Mouse (Mus musculus): ENCODE measurements around the gene Il22ra2. TPM values are rescaled to one million over a fixed set of nuclear protein-coding genes. Genes with fewer than 3 reads are reported as not detected.
A peak's percentile ranks its signal among the peaks of the same experiment; 100 is the strongest.
"Not testable (repeated sequence)": the region's sequence is repeated elsewhere in the genome, so short reads cannot be mapped to it uniquely, and the experiment has no call there.

Gene Il22ra2
- total RNA-seq, 2 experiments from 2014 or later = not detected

- DNase-seq (ENCODE audit: low spot score in 2 of 2) = peak in 1 of 2 experiments; percentile 39
These were observed 21.7 kb upstream of the Il22ra2 start for GRCm38 (mm10) chr10:19600093-19600420.

- DNase-seq (ENCODE audit: low spot score in 2 of 2) = not testable (repeated sequence)
These were observed 20.3 kb upstream of the Il22ra2 start for GRCm38 (mm10) chr10:19601502-19601901.

GRCm38 (mm10) chr10:19603231-19603630 is 18.6 kb upstream of the Il22ra2 start:
- no peak for DNase-seq (ENCODE audit: low spot score in 2 of 2)

GRCm38 (mm10) chr10:19609125-19609524 is 12.7 kb upstream of the Il22ra2 start:
- no peak for DNase-seq (ENCODE audit: low spot score in 2 of 2)

- DNase-seq (ENCODE audit: low spot score in 2 of 2) = no peak
These were observed 10.2 kb upstream of the Il22ra2 start for GRCm38 (mm10) chr10:19611616-19612015.

DNA sequence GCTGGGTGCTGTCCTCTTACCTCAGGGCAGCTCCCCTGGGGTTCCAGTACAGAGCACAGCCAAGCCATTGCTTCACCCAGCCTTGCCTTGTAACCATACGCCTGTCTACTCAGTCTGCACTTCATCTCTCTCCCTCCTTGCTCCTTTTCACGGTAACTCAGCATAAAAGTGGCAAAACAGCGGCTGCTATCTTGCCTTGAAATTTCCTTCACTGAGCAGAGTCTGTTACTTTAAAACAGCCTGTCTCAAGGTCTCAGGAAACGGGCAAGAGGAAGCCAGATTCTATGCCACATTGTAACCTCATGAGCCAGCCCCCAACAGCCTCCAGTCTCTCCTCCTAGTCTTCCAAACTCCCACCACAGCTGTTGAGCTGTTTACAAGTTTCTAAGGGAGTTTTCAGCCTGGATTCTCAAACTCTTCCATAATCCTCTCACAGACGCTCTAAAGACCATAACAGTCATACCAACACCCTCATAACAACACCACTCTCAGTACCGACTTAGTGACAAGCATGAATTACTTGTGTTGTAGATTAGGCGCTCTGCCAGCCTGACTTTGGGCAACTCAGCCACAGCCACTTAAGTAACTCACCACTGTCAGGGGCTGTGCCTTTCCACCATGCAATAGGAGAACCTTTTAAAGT is 8.6 kb upstream of the Il22ra2 start:
- DNase-seq (ENCODE audit: low spot score in 2 of 2) = no peak

GRCm38 (mm10) chr10:19619736-19620135 is 2.1 kb upstream of the Il22ra2 start:
- DNase-seq (ENCODE audit: low spot score in 2 of 2) = no peak

- DNase-seq (ENCODE audit: low spot score in 2 of 2) = no peak
These were observed 2.8 kb downstream of the Il22ra2 start for GRCm38 (mm10) chr10:19624617-19625016.

DNA sequence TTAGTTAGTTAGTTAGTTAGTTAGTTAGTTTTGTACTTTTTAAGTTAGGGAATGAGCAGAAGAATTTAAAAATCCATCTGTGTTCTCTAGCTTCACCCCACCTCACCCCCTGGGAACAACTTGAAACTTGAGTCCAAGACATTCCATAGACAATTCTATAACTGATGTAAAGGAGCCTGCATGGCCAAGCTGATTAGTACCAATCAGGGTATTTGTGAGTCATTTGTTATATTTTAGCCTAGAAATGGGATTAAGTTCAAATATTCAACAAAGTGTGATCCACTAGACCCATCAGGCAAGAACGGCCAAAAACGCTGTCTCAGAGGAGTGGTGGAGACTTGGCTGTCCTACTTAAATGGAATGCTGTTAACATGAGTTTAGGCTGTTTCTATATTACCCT is 5.5 kb downstream of the Il22ra2 start:
- DNase-seq (ENCODE audit: low spot score in 2 of 2) = no peak

GRCm38 (mm10) chr10:19627748-19628147 is 6.0 kb downstream of the Il22ra2 start:
- DNase-seq (ENCODE audit: low spot score in 2 of 2) = no peak

DNA sequence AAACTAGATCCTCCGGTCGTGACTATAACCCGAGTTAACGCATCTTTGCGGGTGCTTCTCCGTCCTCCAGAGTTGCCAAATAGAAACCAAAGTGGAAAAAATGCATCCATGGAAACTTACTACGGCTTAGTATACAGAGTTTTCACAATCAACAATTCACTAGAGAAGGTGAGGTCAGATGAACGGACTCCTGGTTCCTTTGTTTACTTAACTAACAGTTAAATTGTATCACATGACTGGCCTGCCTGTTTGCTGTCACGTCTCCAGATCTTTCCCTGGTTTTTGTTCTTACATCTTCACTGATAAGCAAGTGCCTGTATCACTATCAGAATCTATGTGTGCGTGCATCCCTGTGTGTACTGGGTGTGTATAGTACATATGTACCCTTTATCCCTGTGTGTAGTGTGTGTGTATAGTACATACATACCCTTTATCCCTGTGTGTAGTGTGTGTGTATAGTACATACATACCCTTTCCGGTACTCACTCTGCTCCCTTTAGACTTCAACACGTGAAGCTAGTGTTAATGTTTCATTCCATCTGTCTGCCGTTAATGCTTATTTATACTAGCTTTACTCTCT is 9.9 kb downstream of the Il22ra2 start:
- DNase-seq (ENCODE audit: low spot score in 2 of 2) = no peak

GRCm38 (mm10) chr10:19638851-19639250 is 17.1 kb downstream of the Il22ra2 start:
- DNase-seq (ENCODE audit: low spot score in 2 of 2) = no peak

GRCm38 (mm10) chr10:19639630-19640029 is 17.8 kb downstream of the Il22ra2 start:
- DNase-seq (ENCODE audit: low spot score in 2 of 2) = no peak

DNA sequence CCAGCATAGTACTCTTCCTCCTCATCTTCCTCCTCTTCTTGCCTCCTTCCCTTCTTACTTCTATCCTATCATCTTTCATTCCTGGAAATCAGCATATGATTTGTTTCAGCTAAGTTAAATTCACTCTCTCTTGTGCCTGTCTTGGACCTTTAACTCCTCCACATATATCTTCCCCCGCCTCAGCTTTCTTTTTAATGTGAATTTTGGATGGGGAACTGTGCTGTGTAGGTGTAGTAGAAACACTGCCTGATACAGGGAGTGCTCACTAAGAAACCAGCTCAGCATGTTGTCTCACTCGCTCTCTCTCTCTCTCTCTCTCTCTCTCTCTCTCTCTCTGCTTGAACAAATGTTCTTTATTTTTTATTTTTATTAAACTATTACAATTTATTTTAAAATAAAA is 23.3 kb downstream of the Il22ra2 start:
- peak in 1 of 2 experiments; percentile 11 for DNase-seq (ENCODE audit: low spot score in 2 of 2)

DNA sequence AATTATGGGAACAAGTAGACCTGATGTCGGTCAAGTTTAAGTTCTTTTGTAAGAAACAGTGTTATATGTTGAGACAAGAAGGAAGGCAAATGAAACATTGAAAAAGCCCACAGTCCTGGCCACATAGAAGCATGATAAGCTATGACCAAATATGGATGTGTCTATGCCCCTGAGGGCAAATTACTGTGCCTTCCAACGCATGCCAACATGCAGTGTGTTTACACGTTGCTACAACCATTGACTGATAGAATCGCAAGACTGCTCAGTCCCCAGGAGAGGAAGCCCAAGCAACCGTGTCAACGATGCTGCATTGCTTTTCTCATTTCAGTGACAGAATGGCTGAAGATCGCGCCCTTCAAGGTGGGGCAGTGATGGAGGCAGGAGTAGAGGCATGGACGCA is 35.6 kb downstream of the Il22ra2 start:
- DNase-seq (ENCODE audit: low spot score in 2 of 2) = no peak

- no peak for DNase-seq (ENCODE audit: low spot score in 2 of 2)
These were observed 38.2 kb downstream of the Il22ra2 start for GRCm38 (mm10) chr10:19659953-19660352.

- DNase-seq (ENCODE audit: low spot score in 2 of 2) = no peak
These were observed 47.2 kb downstream of the Il22ra2 start for GRCm38 (mm10) chr10:19668973-19669372.

GRCm38 (mm10) chr10:19672015-19672414 is 50.2 kb downstream of the Il22ra2 start:
- no peak for DNase-seq (ENCODE audit: low spot score in 2 of 2)

GRCm38 (mm10) chr10:19673146-19673545 is 51.3 kb downstream of the Il22ra2 start:
- DNase-seq (ENCODE audit: low spot score in 2 of 2) = no peak
